Mouse (Mus musculus): ENCODE measurements around the gene Vwce. TPM values are rescaled to one million over a fixed set of nuclear protein-coding genes. Genes with fewer than 3 reads are reported as not detected.

Gene Vwce
- polyA plus RNA-seq, 1 experiment from 2014 or later = 0.34 TPM

DNA sequence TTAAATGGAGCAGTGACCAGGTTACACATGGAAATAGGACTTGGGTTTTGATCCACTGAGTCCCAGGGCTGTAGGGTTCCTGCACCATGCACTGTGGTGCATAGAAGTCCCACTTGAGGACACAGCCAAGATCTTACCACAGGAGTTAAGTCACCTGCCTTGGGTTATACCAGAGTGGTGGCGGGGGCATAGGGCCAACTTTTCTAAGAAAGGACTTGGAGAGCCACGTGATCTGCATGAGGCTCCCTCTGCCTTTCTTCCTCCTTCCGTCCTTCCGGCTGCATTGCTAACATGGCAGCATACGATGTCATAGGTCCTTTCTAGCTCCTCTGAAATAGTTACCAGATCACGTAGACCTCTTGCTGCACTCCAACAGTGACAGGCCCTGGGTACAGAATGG is 81.5 kb downstream of the Vwce start:
- 91% methylated on average over 6 of the region's 6 CpGs for WGBS
- no peak overlapping the region for H3K9ac ChIP-seq
- H3K4me3 ChIP-seq = no peak overlapping the region
- ATAC-seq (ENCODE audit: insufficient number of reproducible peaks, low FRiP score) = no peak
- no peaks in the 10 kb centered on the region for H3K27me3 ChIP-seq (replicated peaks)
- peaks cover 39% of the 10 kb centered on the region for H3K36me3 ChIP-seq
- peaks cover 23% of the 10 kb centered on the region for H3K4me1 ChIP-seq (replicated peaks)
- H3K9me3 ChIP-seq (replicated peaks) = no peaks in the 10 kb centered on the region
- H3K4me2 ChIP-seq = no peak overlapping the region
- no peak overlapping the region for H3K27ac ChIP-seq (ENCODE audit: poor library complexity, severe bottlenecking)

Other genes starting within 250 kb of the Vwce start
- 0.59 and 1.3 TPM in 2 replicates for gene Syt7, start 245.1 kb upstream of the Vwce start, polyA plus RNA-seq (2016; fragmentation: Nextera tagmentation; extraction: Ambion mirVana)
- gene Lrrc10b, start 176.7 kb upstream of the Vwce start, polyA plus RNA-seq (2016; fragmentation: Nextera tagmentation; extraction: Ambion mirVana) = 0.14 and 0.26 TPM in 2 replicates
- gene Ppp1r32, start 151.3 kb upstream of the Vwce start, polyA plus RNA-seq (2016; fragmentation: Nextera tagmentation; extraction: Ambion mirVana) = 0.14 TPM in 1 of 2 replicates, not detected in the other
- gene Cpsf7, start 108.9 kb upstream of the Vwce start, polyA plus RNA-seq (2016; fragmentation: Nextera tagmentation; extraction: Ambion mirVana) = 36.9 and 41.4 TPM in 2 replicates
- gene Sdhaf2, start 108.1 kb upstream of the Vwce start, polyA plus RNA-seq (2016; fragmentation: Nextera tagmentation; extraction: Ambion mirVana) = 48.4 and 52.1 TPM in 2 replicates
- gene Tmem216, start 78.0 kb upstream of the Vwce start, polyA plus RNA-seq (2016; fragmentation: Nextera tagmentation; extraction: Ambion mirVana) = 17.8 and 20.0 TPM in 2 replicates
- 13.5 and 15.9 TPM in 2 replicates for gene Cyb561a3, start 57.0 kb upstream of the Vwce start, polyA plus RNA-seq (2016; fragmentation: Nextera tagmentation; extraction: Ambion mirVana)
- gene Tmem138, start 56.9 kb upstream of the Vwce start, polyA plus RNA-seq (2016; fragmentation: Nextera tagmentation; extraction: Ambion mirVana) = 26.2 and 26.5 TPM in 2 replicates
- 339 and 347 TPM in 2 replicates for gene Ddb1, start 28.9 kb upstream of the Vwce start, polyA plus RNA-seq (2016; fragmentation: Nextera tagmentation; extraction: Ambion mirVana)
- gene Tkfc, start 28.6 kb upstream of the Vwce start, polyA plus RNA-seq (2016; fragmentation: Nextera tagmentation; extraction: Ambion mirVana) = 11.9 and 12.4 TPM in 2 replicates
- not detected in 2 replicates for gene Pga5, start 43.9 kb downstream of the Vwce start, polyA plus RNA-seq (2016; fragmentation: Nextera tagmentation; extraction: Ambion mirVana)
- gene Vps37c, start 54.5 kb downstream of the Vwce start, polyA plus RNA-seq (2016; fragmentation: Nextera tagmentation; extraction: Ambion mirVana) = 29.0 and 31.2 TPM in 2 replicates
- gene Cd5, start 104.8 kb downstream of the Vwce start, polyA plus RNA-seq (2016; fragmentation: Nextera tagmentation; extraction: Ambion mirVana) = 0.19 and 0.55 TPM in 2 replicates
- gene Cd6, start 195.8 kb downstream of the Vwce start, polyA plus RNA-seq (2016; fragmentation: Nextera tagmentation; extraction: Ambion mirVana) = not detected in 2 replicates
- 0.23 and 0.41 TPM in 2 replicates for gene Slc15a3, start 205.5 kb downstream of the Vwce start, polyA plus RNA-seq (2016; fragmentation: Nextera tagmentation; extraction: Ambion mirVana)
- 61.5 and 62.2 TPM in 2 replicates for gene Tmem132a, start 235.7 kb downstream of the Vwce start, polyA plus RNA-seq (2016; fragmentation: Nextera tagmentation; extraction: Ambion mirVana)
- 67.4 and 70.9 TPM in 2 replicates for gene Tmem109, start 247.8 kb downstream of the Vwce start, polyA plus RNA-seq (2016; fragmentation: Nextera tagmentation; extraction: Ambion mirVana)

Measured in heart, embryonic 12.5 days (tissue).